Mouse (Mus musculus): ENCODE measurements around the gene Ss18l2.

The Ss18l2 gene

DNA sequence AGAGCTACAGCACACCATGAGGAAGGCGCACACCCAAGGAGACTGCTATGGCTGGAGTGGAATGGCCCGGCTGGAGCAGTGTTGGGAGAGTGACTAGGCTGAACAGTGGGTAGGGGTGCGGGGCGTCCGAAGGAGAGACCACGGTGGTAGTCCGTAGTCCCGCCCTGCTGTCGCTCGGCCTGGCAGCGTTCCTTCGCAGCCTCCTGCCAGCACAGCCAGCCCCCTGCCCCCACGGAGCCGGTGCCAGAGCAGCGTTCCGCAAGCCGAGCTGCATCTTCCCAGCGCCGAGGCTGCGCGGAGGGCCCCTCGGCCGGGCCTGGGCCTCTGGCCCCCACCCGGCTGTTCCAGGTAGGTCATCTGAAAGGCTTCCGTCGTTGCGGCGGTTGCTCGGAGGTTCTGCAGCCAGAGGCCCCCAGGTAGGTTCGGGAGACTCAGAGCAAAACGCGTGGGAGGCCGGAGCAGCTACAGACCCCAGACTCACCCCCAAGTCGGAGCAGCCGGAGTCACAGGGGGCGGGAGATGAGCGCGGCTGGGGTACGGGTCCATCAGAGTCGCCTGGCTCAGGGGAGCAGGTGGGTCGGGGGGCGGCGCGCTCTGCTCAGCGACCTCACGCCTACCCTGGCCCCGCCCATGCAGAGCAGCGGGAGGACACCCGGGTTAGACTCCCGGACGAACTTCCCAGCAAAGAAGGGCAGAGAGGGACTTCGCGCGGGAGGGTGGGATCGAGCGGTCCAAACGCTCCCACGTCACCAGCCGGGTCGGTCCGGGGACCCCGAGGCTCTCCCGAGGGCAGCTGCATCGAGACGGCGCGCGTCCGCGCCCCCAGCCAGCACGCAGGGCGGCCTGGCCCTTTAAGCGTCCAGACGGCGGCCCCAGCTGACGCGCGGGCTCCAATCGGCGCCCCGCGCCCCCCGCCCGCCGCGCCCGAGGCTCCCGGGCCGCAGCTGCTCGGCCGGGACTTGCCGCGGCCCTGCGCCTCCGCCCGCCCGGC, 49.3 kb downstream of the Ss18l2 start, which contains the start of gene Zfp651:
Gene Zfp651 (plus strand): TSS at position 240 of the 991 bp plus-strand sequence.
- DNase-seq (ENCODE audit: low spot score), result peak; percentile 82

DNA sequence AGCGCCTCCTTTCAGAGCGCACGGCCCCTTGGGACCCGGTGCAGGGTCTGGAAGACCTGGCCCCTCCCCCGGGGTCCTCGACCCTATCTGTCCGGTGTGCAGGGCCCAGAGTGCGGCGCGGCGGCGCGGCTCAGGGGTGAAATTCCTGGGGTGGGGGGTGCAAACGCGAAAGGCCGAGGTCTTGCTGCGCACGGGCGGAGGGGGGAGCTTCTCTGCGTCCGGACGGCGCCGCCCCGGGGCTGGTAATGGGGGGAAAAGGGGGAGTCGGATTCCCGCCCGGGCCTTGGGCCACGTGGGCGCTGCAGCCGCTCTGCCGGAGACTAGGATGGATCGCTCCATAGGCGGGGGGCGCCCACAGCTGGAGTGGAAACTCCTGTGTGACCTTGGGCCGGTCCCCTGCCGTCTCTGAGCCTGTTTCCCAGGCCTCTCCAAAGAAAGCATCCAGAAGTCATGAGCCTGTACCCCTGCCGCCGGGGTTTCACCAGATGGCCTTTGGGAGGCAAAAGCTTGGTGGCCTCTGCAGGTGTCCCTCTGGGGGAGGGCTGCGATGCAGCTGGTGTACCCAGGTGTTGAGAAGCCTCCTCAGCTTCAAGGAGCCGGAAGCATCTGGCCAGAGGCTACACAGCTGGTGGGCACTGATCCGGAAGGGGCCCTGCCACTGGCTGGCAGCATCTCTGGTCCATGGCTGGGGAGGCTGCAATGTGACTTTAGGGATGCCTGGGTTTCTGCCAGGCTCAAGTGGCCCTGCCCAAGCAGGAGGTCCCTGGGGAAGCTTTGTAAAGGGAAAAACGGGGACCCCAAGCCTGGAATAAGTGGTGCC, 50.4 kb downstream of the Ss18l2 start:
- DNase-seq (ENCODE audit: low spot score), result peak; percentile 85

DNA sequence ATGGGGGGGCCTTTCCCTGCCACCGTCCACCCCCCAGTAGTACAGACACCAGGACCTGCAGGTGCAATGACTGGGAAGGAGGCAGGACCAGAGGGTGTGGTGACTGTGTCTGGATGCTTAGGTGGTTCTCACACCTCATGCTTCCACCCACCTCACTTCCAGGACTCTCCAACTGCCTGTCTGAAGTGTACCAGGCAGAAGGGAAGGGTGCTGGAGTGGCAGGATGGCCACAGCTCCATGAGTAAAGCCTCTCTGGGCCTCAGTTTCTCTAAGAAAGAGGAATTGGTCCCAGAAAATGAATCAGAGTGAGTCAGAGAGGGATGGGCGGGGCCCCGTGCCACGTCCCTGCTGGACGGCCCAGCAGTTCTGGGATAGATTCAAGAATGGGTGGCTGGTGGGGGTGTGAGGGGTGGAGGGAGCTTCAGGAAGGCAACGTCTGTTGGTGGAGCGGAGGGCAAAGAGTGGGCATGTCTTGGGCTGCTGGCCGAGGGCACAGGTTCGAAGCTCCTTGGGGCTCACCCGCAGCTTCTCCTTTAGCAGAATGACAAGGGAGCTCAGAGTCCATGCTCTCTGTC, 51.0 kb downstream of the Ss18l2 start:
- DNase-seq (ENCODE audit: low spot score), result peak; percentile 52

DNA sequence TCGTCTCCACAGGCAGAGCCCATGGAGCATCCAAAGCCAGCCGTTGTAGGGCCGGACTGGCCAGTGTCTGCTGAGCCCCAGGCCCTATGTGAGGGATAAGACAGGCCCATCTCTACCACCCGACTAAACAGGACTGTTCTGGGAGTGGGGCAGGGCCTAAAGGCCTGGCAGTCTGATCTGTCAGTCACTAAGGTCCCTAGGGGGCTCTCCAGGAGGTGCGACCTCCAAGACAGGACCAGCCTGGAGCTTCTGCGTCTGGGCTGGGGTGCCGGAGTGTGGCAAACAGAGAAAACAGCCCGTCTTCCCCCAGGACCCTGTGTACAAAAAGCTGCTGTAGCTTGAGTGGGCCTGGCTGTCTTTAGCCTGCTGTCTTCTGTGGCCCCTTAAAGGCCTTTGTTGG, 51.7 kb downstream of the Ss18l2 start:
- peak; percentile 45 for DNase-seq (ENCODE audit: low spot score)

DNA sequence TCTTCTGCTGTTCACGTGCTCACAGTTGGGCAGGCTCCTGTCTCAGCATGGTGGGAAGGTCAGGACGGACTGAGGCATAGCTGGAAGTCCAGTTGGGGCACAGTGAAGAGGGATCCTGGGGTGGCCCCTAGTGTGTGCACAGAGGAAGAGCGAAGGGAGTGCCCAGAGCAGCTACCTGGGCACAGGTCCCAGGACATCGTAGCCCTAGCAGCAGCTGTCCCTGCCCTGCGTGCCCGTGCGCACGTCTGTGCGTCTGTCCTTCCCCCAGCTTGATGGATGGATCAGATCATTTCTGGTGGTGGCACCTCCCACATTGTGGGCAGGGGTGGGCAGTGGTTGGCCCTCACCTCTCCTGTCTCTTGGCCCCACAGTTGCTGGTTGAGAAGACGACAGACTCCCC, 52.1 kb downstream of the Ss18l2 start:
- peak; percentile 47 for DNase-seq (ENCODE audit: low spot score)

DNA sequence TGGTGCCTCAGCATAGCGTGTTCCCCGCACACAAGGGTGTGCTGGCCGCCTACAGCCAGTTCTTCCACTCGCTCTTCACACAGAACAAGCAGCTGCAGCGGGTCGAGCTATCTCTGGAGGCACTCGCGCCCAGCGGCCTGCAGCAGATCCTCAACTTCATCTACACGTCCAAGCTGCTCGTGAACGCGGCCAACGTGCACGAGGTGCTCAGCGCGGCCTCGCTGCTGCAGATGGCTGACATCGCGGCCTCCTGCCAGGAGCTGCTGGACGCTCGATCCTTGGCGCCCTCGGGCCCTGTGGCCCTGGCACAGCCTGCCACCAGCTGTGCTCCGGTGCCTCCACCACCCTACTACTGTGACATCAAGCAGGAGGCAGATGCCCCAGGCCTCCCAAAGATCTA, 52.6 kb downstream of the Ss18l2 start:
- DNase-seq (ENCODE audit: low spot score), result peak; percentile 46

Data from testis, postnatal 10 days (tissue).